Mouse (Mus musculus) liver, adult 2 months (tissue): Measurements from ENCODE around the gene Arl10.

ENCODE experiments used
- CTCF ChIP-seq: fragments of 200-500 bp; IDR thresholded peaks from 2 replicates; pipeline ENCODE4 v1.5.1; 2011; ENCODE audit warnings: low read depth, low read length, control low read depth
- POLR2A ChIP-seq: fragments of 200-500 bp; IDR thresholded peaks from 2 replicates; pipeline ENCODE4 v1.6.1; 2011; ENCODE audit warnings: low read length, control low read depth; ENCODE audit not compliant: insufficient read depth; ENCODE audit errors: extremely low read depth

- TF ChIP-seq POLR2A (no peak), CTCF (peak; percentile 23; the same call in 1 of the 2 replicates)
These were observed 35.8 kb downstream of the Arl10 start for GRCm38 (mm10) chr13:54610613-54610971.
